Mouse (Mus musculus) kidney, adult 9 months (tissue): Measurements from ENCODE around the gene Top3a.
A peak's percentile ranks its signal among the peaks of the same experiment; 100 is the strongest.
"Not testable (repeated sequence)": the region's sequence is repeated elsewhere in the genome, so short reads cannot be mapped to it uniquely, and the experiment has no call there.

Experiments used
- DNase-seq: peaks from one replicate; pipeline ENCODE4 v3.0.0; 2022

The Top3a gene

DNA sequence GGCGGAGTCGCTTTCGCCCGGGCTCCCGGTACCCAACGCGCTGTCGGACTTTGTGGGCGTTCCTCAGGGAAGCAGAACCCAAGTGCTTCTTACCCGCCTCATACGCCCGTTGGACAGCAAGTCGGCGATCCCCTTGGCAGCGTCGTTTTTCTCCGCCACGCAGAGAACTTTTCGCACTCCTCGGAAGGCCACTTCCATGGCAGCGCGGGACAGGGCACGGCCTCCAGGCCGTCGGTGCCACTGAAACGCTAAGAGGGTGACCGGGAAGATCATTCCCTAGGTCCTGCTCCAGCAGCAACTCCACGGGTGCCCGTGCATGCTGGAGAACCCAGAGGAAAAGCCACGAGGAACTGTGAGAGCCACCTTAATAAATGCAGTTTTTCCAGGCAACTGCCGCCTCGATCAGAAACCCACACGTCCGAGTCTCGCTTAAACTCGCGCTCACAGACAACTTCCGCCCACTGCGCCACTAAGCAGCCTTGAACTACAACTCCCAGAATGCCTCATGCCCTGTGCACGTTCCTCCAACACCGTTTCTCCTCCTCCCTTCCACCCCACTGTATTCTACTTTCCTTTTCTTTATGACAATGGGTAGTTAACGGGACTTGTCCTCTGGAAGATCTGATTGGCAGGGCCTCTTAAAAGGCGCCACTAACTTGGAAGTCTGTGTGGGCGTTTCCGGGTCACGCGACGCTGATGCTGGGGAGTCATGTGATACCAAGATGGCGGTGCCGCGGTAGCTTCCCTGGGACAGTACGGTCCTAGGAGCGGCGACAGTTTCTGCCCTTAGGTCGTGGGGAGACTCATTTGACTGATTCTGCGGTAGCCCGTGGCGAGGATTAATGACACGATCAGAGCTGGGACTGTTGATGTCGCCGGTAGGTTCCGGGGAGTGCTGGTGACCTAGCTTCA, at the start of gene Top3a, which contains the start of gene Smcr8:
Gene Top3a (minus strand): TSS at position 537 of the 912 bp plus-strand sequence.
Gene Smcr8 (plus strand): TSS at position 696 of the 912 bp plus-strand sequence.
- DNase-seq, result peak; percentile 93

DNA sequence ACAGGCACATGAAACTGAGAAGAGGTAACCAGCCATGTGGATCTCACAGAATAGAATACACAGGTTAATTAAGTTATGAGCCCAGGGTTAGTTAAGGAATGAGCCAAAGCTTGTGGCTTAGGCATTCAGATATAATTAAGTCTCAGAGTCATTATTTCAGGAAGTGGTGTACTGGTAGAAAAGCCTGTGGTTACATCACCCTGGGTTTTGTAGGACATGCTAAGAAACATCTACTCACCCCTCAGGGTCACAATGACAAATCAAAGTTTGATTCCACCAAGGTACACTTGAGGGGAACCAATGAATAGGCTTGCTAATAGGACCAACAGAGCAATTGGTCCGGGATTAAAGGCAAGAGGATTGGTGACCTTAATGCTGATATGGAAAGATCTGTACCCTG, 49.5 kb upstream of the Top3a start:
- DNase-seq, result no peak

DNA sequence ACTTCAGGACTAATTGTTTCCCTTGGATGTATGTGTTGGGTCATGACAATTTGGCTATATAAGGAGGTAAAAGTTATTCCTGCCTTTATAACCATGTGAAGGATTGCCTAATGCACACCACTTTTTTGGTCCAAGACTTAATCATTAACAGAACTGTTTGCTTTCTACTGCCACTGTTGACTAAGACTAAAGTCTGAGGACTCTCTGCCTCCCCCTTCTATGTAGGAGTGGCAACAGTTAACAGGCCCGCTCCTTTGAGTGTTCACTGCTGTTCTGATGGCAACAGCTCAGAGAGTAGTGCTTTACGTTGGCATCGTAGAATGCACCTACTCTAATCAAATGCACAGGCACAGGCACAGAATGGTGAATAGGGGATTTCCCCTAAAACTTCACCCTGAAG, 48.0 kb upstream of the Top3a start:
- peak; percentile 83 for DNase-seq

DNA sequence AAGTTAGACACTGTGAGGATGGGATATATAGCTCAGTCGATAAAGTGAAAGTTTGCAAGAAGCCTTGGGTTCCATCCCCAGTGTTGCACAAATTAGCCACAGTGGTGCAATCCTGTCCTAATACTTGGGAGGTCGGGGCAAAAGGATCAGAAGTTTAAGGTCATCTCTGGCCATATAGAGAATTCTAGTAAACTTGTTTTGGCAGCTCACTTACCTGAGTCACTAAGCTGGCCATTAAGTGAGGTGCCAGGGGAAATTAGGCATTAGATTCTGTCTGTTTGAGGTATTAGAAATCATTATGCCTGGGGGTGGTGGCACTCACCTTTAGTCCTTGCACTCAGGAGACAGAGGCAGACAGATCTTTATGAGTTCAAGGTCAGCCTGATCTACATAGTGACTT, 46.6 kb upstream of the Top3a start:
- DNase-seq, result no peak

DNA sequence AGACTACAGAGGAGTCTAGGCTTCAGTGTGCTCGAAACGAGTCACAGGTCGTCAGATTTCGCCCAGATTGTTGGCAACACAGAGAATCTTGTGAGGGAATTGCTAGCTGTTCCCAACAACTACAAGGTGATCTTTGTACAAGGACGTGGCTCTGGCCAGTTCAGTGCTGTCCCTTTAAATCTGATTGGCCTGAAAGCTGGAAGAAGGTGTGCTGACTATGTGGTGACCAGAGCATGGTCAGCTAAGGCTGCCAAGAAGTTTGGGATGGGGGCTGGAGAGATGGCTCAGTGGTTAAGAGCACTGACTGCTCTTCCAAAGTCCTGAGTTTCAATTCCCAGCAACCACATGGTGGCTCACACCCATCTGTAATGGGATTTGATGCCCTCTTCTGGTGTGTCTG, 39.2 kb upstream of the Top3a start:
- DNase-seq, result no peak

DNA sequence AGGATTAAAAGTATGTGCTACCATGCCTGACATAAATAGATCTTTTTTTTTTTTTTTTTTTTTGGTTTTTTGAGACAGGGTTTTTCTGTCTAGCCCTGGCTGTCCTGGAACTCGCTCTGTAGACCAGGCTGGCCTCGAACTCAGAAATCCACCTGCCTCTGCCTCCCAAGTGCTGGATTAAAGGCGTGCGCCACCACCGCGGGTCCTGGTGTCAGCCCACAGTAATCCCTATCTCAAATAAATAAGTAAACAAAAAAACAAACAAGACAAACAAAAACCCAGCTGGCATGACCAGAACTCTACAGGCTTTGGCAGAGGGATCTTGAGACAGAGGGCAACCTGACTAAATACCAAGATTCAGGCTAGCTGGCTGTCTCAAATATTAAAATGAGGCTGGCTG, 34.5 kb upstream of the Top3a start, which contains the start of gene Shmt1:
Gene Shmt1 (minus strand): TSS at position 101 of the 400 bp plus-strand sequence.
- DNase-seq, result not testable (repeated sequence)

DNA sequence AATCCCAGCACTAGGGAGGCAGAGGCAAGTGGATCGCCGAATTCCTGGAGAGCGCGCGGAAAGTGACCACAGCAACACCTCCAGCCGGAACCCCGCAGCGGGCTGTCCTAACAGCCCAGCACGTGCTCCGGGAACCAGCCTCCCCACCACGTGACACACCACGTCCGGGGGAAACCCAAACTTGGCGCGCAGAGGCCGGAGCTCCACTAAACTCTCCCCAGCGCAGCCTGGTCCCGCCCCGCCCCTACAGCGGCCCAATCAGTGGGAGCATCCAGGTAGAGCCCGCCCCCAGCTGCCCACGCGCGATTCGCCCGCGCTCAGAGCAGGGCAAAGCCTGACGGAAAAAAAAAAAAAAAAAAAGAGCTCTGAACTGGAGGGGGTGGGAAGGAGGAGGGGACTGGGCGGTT, 33.9 kb upstream of the Top3a start:
- DNase-seq, result peak; percentile 98

DNA sequence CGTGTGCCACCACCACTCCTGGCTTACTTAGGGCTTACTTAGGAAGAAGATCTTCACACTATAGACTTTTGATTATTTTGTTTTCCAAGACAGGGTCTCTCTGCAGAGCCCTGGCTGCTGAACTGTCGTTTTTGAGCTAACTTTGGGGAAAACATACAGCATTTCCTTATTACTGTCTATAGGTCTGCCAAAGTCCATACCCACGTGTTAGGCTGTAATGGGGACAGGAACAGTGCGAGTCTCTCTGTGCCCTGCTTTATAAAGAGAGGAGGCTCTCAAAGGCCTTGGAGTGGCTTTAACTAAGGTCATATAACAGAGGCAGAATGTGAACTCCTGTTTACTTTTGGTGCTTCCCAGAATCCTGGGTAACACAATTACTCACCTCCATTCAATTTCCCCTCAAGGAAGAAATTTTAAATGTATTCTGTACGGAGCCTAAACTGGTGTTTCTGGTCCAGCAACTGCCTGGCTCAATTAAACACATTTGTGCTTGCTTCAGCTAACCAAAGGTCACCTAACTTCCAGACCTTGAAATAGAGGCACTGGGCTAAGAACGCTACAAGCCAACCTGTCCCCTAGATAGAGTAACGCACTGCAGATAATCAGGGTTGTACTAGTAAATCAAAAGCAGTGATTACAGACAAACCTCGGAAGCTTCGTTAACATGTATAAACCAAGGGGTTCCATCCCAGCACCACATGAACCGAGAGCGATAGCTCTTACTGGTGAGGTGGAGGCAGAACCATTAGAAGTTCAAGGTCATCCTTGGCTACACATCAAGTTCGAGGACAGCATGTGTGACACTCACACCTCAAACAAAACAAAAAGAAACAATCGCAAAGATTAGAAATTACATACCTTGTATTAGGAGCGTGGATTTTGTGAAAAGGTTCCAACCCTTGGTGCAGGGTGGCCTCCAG, 33.1 kb upstream of the Top3a start:
- peak; percentile 87 for DNase-seq

DNA sequence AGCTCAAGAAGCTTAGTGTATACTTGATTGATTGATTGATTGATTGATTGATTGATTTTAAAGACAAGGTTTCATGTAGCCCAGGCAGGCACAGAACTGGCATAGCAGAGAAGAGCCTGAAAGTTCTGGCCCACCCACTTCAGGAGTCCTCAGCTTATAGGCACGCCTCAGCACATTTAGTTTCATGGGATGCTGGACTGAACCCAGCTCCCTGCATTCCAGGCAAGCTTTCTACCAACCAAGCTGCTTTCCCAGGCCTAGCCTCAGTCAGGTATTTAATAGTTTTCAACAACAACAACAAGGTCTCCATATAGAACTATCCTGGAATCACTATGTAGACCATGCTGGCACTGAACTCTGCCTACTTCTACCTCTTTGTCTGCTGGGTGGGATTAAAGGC, 32.4 kb upstream of the Top3a start:
- peak; percentile 64 for DNase-seq

DNA sequence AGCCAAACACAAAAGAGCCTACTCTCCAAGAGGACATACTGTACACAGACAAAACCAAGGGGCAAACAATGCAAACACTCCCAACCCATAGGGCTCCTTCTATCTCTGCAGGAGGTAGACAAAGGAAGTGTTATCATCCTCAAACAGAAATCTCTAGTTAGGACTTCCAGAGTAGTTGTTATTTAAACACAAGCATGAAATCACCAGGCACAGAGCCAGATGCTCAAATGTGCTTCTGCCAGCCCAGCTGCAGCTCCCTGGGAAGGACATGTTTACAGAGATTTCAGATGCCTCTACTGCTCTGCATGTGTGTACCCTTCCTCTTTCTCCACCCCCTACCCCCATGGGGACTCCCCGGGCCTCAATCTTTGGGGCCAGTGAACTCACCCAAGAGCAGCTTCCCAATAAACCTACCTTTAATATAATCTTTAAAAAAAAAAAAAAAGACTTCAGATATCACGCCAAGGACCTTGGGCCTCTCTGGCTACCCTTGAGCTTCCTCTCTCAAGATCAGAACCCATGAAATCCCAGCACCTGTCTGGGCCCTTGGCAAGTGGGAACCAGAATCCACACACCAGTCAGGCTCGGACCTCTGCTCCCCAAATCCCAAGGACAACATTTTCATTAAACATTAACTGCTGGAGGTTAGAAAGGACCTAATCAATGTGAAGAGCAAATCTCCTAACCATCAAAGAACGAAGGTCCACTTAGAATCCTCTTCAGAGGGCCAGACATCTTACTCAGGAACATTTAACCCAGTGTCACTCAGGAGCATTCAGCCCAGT, 31.3 kb upstream of the Top3a start:
- peak; percentile 83 for DNase-seq

DNA sequence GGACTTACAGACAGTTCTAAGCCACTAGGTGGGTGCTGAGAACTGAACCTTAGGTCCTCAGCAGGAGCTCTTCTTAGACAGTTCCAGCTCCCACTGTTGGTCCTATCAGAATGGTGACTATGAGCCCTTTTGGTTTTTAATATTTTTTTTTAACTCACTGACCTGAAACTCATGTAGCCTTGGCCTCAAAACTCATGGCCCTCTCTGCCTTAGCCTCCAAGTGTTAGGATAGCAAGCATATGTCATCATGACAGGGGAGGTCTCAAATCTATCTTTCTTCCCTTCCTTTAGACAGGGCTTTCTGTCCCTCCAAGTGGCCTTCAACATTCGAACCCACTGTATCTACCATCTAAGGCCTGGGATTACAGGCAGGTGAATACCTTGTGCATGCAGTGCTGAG, 23.7 kb upstream of the Top3a start:
- DNase-seq, result no peak

DNA sequence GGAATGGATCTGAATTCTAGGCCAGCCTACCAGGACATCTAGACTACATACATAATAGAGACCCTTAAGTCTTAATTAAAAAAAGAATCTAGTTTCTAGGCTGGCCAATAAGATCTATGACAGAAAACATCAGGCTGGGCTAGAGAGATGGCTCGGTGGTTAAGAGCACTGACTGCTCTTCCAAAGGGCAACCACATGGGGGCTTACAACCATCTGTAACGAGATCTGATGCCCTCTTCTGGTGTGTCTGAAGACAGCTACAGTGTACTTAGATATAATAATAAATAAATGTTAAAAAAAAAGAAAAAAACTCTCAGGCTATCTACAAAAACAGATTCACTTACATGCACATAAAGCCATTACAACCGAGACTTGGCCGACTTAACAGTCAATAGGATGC, 22.8 kb upstream of the Top3a start:
- no peak for DNase-seq

DNA sequence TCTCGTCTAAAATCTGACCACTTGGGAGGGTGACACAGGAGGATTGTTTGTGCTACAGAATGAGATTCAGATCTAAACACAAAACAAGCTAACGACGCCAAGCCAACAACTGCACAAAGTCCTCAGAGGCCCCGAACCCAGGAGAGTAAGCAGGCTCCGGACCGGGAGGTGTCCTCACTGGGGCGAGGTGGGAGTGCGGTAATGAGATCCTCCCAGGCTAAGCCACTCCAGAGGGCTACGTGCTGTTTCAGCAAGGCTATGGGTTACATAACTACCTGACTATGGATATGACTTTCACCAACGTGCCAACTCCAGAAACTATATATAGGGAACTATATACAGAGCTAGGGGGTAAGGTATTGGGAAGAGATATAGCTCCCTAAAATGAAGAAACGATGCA, 19.2 kb upstream of the Top3a start:
- no peak for DNase-seq

DNA sequence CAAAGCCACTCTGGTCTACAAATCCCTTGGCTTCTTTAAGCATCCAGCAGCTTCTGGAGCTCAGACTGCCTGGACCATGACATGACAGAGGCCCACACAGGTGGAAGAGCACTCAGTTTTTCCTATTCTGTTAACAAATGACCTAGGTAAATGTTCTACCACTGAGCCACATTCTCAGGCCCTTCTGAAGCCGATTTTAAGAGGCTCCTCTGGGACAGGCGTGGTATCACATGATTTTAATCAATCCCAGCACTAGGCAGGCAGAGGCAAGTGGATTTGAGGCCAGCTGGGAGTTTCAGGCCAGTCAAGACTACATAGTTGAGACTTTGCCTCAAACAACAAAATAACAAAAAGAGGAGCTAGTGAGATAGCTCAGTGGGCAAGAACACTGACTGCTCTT, 13.3 kb upstream of the Top3a start:
- DNase-seq, result peak; percentile 52

DNA sequence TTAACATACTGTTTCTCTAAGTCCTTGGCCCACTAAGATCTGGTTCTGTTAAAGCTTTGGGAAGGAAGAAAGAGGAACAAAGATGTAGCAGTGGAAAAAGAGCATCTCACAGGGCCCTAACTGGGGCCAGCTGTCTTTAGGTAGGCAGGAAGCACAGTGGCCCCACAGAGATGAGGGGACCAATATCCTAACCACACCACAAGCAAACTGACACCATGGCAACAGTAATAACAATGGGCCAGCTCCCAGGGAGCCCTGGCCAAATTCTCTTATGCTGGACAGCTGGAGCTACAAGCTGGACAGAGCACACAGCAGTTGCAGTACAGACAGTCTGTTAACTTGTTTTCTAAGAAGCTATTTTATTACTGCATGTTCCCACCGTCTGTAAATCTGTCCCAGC, 10.4 kb upstream of the Top3a start:
- DNase-seq, result no peak

DNA sequence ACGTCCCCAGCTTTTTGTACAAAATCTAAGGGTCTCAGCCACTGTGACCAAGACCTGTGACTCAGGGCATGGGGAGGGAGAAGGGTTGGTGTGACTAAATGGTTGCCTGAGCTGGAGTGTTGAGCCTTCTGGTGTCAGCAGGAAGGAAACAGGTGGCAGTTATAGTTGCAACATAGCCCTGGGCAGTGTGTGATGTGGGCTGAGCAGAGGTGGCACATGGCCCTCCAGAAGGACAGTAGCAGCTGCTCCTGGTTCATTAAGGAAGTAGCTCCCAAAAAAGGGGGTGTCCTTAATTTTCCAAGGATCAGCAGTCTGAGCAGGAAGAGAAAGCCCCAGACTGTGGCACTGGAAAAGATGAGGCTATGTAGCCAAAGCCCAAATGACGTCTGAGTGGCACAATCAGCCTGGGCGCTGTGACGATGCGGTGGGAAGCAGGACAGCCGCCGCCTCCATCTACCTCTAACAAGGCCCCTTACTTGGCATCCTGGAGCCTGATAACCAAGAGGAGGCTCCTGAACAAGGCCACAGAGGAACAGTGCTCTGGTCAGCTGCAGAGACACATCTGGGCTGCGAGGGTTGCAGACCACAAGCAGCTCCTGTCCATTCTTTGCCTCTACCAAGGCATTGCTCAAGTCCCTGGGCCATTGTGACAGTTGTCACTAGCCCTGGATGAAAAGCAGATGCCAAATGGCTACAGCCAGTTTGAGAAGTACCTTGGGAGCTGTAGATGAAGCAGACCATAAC, 7.2 kb upstream of the Top3a start:
- no peak for DNase-seq

DNA sequence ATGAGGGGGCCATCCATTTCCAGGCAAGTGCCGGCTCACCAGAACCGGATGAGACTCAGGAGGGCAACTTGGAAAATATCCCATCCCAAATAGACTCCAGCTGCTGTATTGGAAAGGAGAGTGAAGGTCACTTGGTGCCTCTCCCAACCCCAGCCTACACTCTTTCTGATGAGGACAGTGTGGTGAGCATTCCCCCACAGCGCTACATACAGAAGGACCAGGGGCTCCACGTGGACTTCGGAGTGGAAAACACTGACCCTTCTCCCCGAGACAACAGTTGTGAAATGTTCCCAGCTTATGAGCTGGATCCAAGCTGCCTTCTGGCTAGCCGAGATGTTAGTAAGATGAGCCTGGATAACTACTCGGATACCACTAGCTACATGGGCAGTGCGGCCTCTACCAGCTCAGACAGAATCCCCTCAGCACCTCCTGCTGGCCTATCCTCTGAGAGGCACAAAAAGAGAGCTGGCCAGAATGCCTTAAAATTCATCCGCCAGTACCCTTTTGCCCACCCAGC, 2.6 kb upstream of the Top3a start:
- no peak for DNase-seq

DNA sequence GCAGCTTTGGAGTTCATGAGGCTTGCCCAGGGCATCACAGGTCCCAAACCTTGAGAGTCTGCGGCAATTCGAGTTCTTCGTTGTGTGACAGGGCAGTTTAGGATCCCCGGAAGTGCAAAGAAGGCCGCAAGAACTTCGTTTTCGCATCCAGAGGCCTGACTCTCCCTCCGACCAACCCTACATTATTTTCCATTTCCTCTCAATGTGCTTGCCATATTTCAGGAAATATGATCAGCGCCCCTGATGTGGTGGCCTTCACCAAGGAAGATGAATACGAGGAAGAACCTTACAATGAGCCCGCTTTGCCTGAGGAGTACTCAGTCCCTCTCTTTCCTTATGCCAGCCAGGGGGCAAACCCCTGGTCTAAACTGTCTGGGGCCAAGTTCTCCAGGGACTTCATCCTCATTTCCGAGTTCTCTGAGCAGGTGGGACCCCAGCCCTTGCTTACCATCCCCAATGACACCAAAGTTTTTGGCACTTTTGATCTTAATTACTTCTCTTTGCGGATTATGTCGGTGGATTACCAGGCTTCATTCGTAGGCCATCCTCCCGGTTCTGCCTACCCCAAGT, 721 bp upstream of the Top3a start:
- no peak for DNase-seq

DNA sequence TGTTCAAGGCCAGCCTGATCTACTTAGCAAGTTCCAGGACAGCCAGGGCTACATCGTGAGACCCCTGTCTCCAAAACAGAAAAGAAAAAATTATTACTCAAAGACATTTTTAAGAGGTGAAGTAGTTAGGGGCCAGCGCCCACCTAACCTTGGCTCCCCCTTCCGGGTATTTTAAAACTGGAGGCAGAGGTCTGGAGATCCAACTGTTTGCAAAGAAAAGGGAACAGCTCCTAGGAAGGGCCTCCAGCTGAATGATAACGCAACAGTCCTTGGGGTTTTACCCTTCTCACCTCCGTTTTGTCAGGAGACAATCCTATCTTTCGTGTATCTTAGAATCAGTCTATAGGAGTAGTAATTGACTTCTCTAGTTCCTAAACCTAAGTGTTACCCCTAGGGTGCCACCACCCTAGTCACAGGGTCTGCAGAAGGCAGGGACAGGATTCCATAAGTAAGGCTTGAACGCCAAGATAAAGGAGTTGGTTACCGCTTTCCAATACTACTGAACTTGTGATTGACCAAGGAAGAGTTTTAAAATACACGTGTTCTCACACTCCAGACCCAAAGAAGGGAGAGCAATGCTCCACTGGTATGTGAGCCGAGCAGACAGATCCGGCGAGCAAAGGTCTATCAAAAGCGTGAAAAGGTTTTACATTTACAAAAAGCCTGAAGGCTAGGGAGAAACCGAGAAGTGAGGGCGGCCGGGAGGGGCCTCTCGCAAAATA, 897 bp downstream of the Top3a start:
- DNase-seq, result peak; percentile 81

DNA sequence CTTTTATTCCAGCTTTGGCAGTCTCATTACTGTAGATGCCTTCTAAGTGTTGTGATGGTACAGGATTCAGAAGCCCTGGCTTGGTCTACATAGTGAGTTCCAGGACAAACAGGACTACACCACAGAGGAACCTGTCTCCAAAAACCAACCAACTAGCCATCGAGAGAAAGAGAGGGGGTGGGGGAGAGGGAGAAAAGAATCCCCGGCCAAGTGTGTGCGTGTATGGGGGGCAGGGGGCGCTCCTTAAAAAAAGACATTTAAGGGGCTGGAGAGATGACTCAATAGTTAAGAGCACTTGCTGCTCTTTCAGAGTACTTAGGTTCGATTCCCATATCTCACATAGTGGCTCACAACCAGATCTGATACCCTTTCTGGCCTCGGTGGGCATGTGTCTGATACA, 1.6 kb downstream of the Top3a start:
- DNase-seq, result no peak

DNA sequence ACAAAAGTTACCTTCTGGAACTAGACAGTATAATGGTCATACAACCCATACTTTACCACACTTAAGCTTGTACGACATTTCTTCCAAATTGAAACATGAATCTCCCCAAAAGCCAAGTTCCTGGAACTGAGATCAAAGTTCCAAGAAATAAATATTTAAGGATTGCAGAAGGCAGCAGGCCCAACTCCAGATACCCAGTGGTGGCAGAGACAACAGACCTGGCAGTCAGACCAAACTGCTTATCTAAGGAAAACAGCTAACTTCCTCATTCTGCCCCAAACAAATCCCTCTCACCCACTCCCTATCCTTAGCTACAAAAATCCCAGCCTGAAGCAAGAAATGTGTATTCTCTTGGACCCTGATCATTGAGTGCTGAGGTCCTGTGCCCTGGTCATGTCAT, 2.3 kb downstream of the Top3a start:
- no peak for DNase-seq
